ENCODE assay signal across 20 mouse cellular contexts in genomic region chr4:86977272-86977671, GRCm38 (mm10).
"Had no signal": no experiment of that assay in that cellular context is flagged by ENCODE, and none has a peak within 500 bp of the region (broad histone marks: within the 10 kb centered on the region; RNA-seq: fewer than 3 reads in every experiment).

No protein-coding gene starts in this region.

- H3K4me3 ChIP-seq: kidney, embryonic 15.5 days; left cerebral cortex, adult 2 months; liver, embryonic 13.5 days; megakaryocyte, embryonic 14.5 days; midbrain, embryonic 10.5 days; neural tube, embryonic 12.5 days; neural tube, embryonic 15.5 days had no signal

- DNase-seq: kidney, adult 8-10 months; kidney, postnatal 10 days; kidney, postnatal 36 days; layer of hippocampus, postnatal 36 days; liver, embryonic 13.5 days; midbrain, embryonic 14.5 days; right cerebral cortex, adult 18-20 months; right cerebral cortex, postnatal 14 days; right cerebral cortex, postnatal 4 days; thymus, adult 2 months; thymus, postnatal 14 days; thymus, postnatal 4 days had no signal

- H3K9ac ChIP-seq: kidney, embryonic 15.5 days; liver, embryonic 13.5 days; neural tube, embryonic 12.5 days; neural tube, embryonic 15.5 days had no signal

- H3K27ac ChIP-seq: kidney, embryonic 15.5 days; left cerebral cortex, adult 2 months; liver, embryonic 13.5 days; midbrain, embryonic 10.5 days; neural tube, embryonic 12.5 days; neural tube, embryonic 15.5 days; stomach, postnatal 0 days had no signal

- H3K4me2 ChIP-seq: kidney, embryonic 15.5 days; liver, embryonic 13.5 days; neural tube, embryonic 12.5 days; neural tube, embryonic 15.5 days had no signal

- H3K27me3 ChIP-seq: kidney, embryonic 15.5 days; liver, embryonic 13.5 days; megakaryocyte, embryonic 14.5 days; neural tube, embryonic 12.5 days; neural tube, embryonic 15.5 days had no signal

- H3K36me3 ChIP-seq: kidney, embryonic 15.5 days; liver, embryonic 13.5 days; midbrain, embryonic 10.5 days; neural tube, embryonic 12.5 days; neural tube, embryonic 15.5 days had no signal

- H3K4me1 ChIP-seq: kidney, embryonic 15.5 days; liver, embryonic 13.5 days; megakaryocyte, embryonic 14.5 days; midbrain, embryonic 10.5 days; neural tube, embryonic 12.5 days; neural tube, embryonic 15.5 days had no signal

- H3K9me3 ChIP-seq: kidney, embryonic 15.5 days; liver, embryonic 13.5 days; megakaryocyte, embryonic 14.5 days; neural tube, embryonic 12.5 days; neural tube, embryonic 15.5 days had no signal

- ATAC-seq: intestine, postnatal 0 days had no signal
